Mouse (Mus musculus): ENCODE measurements around the gene Fgb.

GRCm38 (mm10) chr3:82992956-82993355 is 56.7 kb downstream of the Fgb start:
- TF ChIP-seq CTCF (IDR thresholded peaks at IDR 0.05; ENCODE audit: low read depth, low read length), result no peak
- no peak for TF ChIP-seq TAL1 (conservative IDR thresholded peaks at IDR 0.05; ENCODE audit: low read depth, low read length)
- TF ChIP-seq GATA1 (IDR thresholded peaks at IDR 0.05; ENCODE audit: borderline replicate concordance, low read length), result no peak

Measured in G1E (cell line).